Mouse (Mus musculus) small intestine, adult 2 months (tissue): ENCODE measurements around the gene Pym1. TPM values are rescaled to one million over a fixed set of nuclear protein-coding genes. Genes with fewer than 3 reads are reported as not detected.

Source experiments
- H3K27ac ChIP-seq: fragments of 200-500 bp; 2 replicates; pipeline ENCODE4 v1.5.1; 2012; ENCODE audit warnings: low read depth, low read length, control low read depth, inconsistent platforms; ENCODE audit not compliant: insufficient read depth
- H3K27me3 ChIP-seq: fragments of 200-500 bp; 2 replicates; pipeline ENCODE4 v1.6.1; 2012; ENCODE audit warnings: mild to moderate bottlenecking, moderate library complexity, low read length, inconsistent platforms; ENCODE audit not compliant: control insufficient read depth, insufficient read depth
- H3K36me3 ChIP-seq: fragments of 200-500 bp; 2 replicates; pipeline ENCODE4 v1.6.1; 2012; ENCODE audit warnings: mild to moderate bottlenecking, low read length, control low read depth, inconsistent platforms; ENCODE audit not compliant: control insufficient read depth, insufficient read depth
- H3K4me1 ChIP-seq: fragments of 200-500 bp; 2 replicates; pipeline ENCODE4 v1.6.1; 2012; ENCODE audit warnings: low read length, inconsistent platforms, mixed read lengths; ENCODE audit not compliant: control insufficient read depth, insufficient read depth, insufficient read length
- H3K4me3 ChIP-seq: fragments of 200-500 bp; 2 replicates; pipeline ENCODE4 v1.5.1; 2012; ENCODE audit warnings: low read depth, mild to moderate bottlenecking, control low read depth, inconsistent platforms, low read length, moderate library complexity
- CTCF ChIP-seq: fragments of 200-500 bp; IDR thresholded peaks from 2 replicates; pipeline ENCODE4 v1.5.1; 2012; ENCODE audit warnings: low read depth, mild to moderate bottlenecking, control low read depth, inconsistent platforms, low read length, moderate library complexity, mixed read lengths; ENCODE audit not compliant: insufficient replicate concordance, insufficient read length; ENCODE audit errors: extremely low read depth
- POLR2A ChIP-seq: fragments of 200-500 bp; IDR thresholded peaks from 2 replicates; pipeline ENCODE4 v1.6.1; 2012; ENCODE audit warnings: low read depth, mild to moderate bottlenecking, control low read depth, inconsistent platforms, low read length, moderate library complexity
- WGBS: fragments of 180-500 bp; shearing (Covaris S2); methylation state at CpG from one replicate; pipeline ENCODE4 v1.1.7; 2018; 5-methylcytosine and 5-hydroxymethylcytosine counted together
- polyA plus RNA-seq: library from polyadenylated mRNA; depleted of rRNA; stranded (reverse); fragments of >200 nt; gene quantifications from 2 replicates; pipeline ENCODE4 v1.2.3, GENCODE M21; 2012

Pym1 gene
- polyA plus RNA-seq, 1 experiment: 17.0 TPM

DNA sequence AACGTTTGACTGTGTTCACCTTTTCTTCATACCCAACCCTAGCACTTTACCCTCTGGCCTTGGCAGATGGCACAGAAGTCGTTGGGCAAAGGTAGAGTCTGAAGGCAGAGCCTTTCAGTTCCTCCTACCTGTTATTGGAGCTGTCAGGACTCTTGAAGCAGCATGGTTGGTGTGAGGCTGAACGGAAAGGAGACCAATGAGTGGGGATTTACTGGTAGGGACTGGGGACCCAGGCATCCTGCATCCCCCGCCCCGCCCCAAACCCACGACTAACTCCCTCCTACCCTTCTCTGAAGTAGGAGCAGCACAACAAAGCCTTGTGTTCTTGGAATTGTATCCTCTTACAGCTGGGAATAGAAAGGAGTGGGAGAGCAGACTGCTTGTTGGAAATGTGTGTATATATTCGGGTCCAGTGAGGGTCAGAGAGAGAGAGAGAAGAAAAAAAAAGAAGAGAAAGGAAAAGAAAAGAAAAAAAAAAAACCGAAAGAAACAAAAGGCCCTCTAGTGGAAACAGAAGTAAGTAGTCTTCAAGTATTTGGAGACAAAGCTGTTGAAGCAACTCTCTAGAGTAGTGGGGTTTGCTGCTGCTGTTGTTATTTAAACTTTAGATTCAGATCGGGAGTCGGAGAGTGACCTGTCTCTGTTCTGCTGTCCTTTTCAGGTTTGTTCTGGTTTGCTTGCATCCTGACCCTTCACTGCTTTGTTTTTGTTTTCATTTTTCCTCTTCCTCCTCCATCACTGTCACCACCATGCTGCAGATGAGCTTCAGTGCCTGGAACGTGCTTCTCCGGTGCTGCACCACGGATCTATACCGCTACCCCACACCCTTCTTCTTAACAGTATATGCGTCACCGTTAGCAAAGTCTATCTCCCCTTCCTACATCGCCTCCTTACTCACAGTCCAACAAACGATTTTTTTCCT is 2.7 kb upstream of the Pym1 start, which contains the start of gene Dgka:
Dgka (minus strand) TSS at position 176 of the 922 bp plus-strand sequence.
- WGBS: 13% methylated on average over 18 of the region's 18 CpGs

DNA sequence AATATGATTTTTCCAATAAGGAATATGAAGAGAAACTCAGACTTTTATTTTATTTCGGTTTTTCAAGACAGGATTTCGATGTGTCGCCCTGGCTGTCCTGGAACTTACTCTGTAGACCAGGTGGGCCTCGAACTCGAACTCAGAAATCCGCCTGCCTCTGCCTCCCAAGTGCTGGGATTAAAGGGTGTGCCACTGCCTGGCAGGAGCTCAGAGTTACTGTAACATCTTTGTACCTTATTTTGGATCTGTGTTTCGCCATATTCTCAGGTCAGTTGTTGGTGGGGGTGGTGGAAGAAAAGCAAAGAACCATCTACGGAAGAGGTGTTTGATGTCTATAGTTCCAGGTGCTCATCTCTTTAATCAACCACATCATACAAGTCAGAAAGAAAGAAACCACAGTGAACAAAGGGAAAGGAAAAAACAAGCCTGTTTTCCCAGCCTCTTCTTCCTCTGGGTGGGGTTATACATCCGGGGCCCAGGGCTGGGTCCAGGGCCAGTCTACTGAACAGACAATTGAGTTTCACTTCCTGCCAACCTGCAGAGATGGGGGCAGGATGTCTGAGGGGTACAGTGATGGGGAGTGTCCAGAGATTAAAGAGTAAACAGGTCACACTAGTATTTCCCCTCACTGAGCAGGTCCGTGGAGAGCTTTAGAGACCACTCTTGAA is 1.6 kb upstream of the Pym1 start:
- Histone ChIP-seq H3K27ac (peak overlapping the region; percentile 40), H3K4me3 (no peak overlapping the region), H3K27me3 (no peaks in the 10 kb centered on the region), H3K4me1 (peaks cover 6% of the 10 kb centered on the region; the same call in 1 of the 2 replicates), H3K36me3 (0 out of 2 replicates have a peak, but pooled peaks cover under 1% of the 10 kb centered on the region)
- TF ChIP-seq CTCF (no peak), POLR2A (no peak)
- 82% methylated on average over 10 of the region's 10 CpGs for WGBS

More for the DNA sequence above, 2.7 kb upstream of the Pym1 start, which contains the start of gene Dgka:
- Histone ChIP-seq H3K4me1 (peaks cover 10% of the 10 kb centered on the region), H3K27ac (peak within 1 kb of the TSS; percentile 97), H3K4me3 (peak within 1 kb of the TSS; percentile 97), H3K36me3 (no peaks in the 10 kb centered on the region), H3K27me3 (no peaks in the 10 kb centered on the region)
- peak; percentile 49; the same call in 1 of the 2 replicates for TF ChIP-seq POLR2A
- no peak; the same call in 1 of the 2 replicates for TF ChIP-seq CTCF

- WGBS: 25% methylated on average over 9 of the region's 9 CpGs
- H3K27me3 ChIP-seq: no peaks in the 10 kb centered on the region
- 0 out of 2 replicates have a peak, but pooled peaks cover 2% of the 10 kb centered on the region for H3K36me3 ChIP-seq
- H3K27ac ChIP-seq: peak overlapping the region; percentile 96
- peaks cover 3% of the 10 kb centered on the region; the same call in 1 of the 2 replicates for H3K4me1 ChIP-seq
- peak overlapping the region; percentile 78 for H3K4me3 ChIP-seq
- TF ChIP-seq POLR2A (no peak), CTCF (no peak)
Measured at GRCm38 (mm10) chr10:128746972-128747645, 580 bp upstream of the Pym1 start.

DNA sequence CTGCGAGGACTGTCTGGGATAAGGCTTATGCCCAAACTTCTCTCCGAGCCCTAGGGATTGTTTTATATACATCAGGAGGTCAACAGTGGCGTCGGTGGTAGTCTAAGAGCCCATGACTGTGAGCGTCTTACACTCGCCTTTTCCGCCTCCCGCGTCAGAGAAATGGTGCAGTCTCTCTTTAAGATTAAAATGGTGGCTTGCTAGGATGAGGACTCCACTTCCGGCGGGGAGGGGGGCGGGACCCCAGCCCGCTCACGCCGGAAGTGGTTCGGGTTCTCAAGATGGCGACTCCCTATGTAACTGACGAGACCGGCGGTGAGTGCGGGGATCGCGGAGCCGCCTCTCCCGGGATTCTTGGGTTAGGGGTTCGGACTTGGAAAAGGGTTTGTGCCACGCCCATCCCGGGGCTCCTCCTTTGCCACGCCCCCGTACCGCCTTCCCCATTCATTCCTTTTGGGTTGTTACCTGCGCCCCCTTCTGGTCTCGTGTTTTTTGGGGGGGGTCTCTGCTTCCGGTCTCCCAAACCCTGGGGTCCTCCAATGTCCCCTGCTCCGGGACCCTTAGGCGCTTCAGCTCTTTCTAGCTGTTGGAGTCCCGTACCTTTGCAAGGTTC is 669 bp downstream of the Pym1 start:
- Histone ChIP-seq H3K27ac (peak overlapping the region; percentile 96), H3K27me3 (no peaks in the 10 kb centered on the region), H3K36me3 (0 out of 2 replicates have a peak, but pooled peaks cover 2% of the 10 kb centered on the region), H3K4me1 (peaks cover 3% of the 10 kb centered on the region; the same call in 1 of the 2 replicates), H3K4me3 (peak overlapping the region; percentile 78)
- WGBS: under 1% methylated on average over 37 of the region's 37 CpGs
- TF ChIP-seq CTCF: peak; percentile 43; the same call in 1 of the 2 replicates
- no peak for TF ChIP-seq POLR2A

GRCm38 (mm10) chr10:128772895-128773294 is 25.2 kb downstream of the Pym1 start:
- H3K4me3 ChIP-seq: no peak overlapping the region
- no peaks in the 10 kb centered on the region for H3K4me1 ChIP-seq
- 75% methylated on average over 2 of the region's 2 CpGs for WGBS

DNA sequence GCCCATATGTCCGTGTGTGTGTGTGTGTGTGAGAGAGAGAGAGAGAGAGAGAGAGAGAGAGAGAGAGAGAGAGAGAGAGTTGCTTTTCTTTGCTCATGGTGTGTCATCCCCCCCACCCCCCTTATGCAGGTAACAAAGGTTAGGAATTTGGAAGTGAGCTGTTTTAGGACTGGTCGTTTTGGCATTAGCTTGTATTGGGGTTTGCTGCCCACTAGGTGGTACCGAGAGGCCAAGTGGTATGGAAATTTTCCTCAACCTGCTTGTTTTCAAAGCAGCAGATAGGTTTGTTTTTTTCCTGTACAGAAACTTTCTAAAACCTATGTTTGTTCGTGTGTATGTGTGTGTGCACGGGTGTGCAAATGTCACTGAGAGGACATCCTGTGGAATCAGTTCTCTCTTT is 26.0 kb downstream of the Pym1 start:
- 23% methylated on average over 5 of the region's 5 CpGs for WGBS
- Histone ChIP-seq H3K27ac (no peak overlapping the region), H3K4me3 (no peak overlapping the region), H3K4me1 (no peaks in the 10 kb centered on the region), H3K36me3 (no peaks in the 10 kb centered on the region), H3K27me3 (no peaks in the 10 kb centered on the region)
- TF ChIP-seq CTCF: no peak
- TF ChIP-seq POLR2A: no peak

More at GRCm38 (mm10) chr10:128772895-128773294, 25.2 kb downstream of the Pym1 start:
- Histone ChIP-seq H3K27me3 (no peaks in the 10 kb centered on the region), H3K36me3 (no peaks in the 10 kb centered on the region), H3K27ac (no peak overlapping the region)
- TF ChIP-seq POLR2A (no peak), CTCF (no peak)
